Mouse (Mus musculus): ENCODE data around the gene Cdh26. TPM values are rescaled to one million over a fixed set of nuclear protein-coding genes. Genes with fewer than 3 reads are reported as not detected.

Cdh26 gene
- polyA plus RNA-seq (2014; fragmentation: Nextera tagmentation; extraction: Ambion mirVana) = 0.23 and 0.47 TPM in 2 replicates

DNA sequence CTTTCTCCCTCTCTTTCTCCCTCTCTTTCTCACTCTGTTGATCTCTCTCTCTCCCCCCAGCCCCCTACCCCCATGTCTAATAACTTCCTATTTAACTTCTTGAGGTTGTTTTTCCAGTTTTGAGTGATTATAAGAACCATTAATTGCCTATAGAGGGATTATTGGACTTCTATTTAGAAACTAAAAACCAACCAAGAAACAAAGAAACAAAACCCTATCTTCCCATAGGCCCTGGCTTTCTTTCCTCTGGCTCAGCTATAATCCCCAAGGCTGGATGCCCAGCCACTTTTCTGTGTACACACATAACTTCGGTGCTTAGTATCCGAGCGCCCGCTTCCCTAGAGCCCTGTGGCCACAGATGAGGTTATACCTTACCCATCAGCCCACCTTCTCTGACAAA is at the start of gene Cdh26:
Gene Cdh26 (plus strand): TSS at position 301 of the 400 bp plus-strand sequence.
- DNase-seq = no peak
- no peak within 1 kb of the TSS for H3K4me2 ChIP-seq (ENCODE audit: low read length)
- 90% methylated on average over 4 of the region's 4 CpGs for WGBS
- no peak for ATAC-seq (ENCODE audit: low FRiP score, low TSS enrichment)
- H3K4me1 ChIP-seq (ENCODE audit: control insufficient read depth, insufficient read depth, low read length) = 0 out of 2 replicates have a peak, but pooled peaks cover 2% of the 10 kb centered on the region
- H3K27ac ChIP-seq (replicated peaks; ENCODE audit: low read depth, low read length) = no peak within 1 kb of the TSS
- H3K9me3 ChIP-seq (ENCODE audit: control insufficient read depth, low read length) = no peaks in the 10 kb centered on the region
- no peak within 1 kb of the TSS for H3K4me3 ChIP-seq (replicated peaks; ENCODE audit: low read depth, low read length)
- no peaks in the 10 kb centered on the region for H3K27me3 ChIP-seq (ENCODE audit: control insufficient read depth, insufficient read depth, low read length)
- H3K9ac ChIP-seq (replicated peaks; ENCODE audit: low read length) = no peak within 1 kb of the TSS
- no peaks in the 10 kb centered on the region for H3K36me3 ChIP-seq (ENCODE audit: control insufficient read depth, insufficient read depth, low read length)

DNA sequence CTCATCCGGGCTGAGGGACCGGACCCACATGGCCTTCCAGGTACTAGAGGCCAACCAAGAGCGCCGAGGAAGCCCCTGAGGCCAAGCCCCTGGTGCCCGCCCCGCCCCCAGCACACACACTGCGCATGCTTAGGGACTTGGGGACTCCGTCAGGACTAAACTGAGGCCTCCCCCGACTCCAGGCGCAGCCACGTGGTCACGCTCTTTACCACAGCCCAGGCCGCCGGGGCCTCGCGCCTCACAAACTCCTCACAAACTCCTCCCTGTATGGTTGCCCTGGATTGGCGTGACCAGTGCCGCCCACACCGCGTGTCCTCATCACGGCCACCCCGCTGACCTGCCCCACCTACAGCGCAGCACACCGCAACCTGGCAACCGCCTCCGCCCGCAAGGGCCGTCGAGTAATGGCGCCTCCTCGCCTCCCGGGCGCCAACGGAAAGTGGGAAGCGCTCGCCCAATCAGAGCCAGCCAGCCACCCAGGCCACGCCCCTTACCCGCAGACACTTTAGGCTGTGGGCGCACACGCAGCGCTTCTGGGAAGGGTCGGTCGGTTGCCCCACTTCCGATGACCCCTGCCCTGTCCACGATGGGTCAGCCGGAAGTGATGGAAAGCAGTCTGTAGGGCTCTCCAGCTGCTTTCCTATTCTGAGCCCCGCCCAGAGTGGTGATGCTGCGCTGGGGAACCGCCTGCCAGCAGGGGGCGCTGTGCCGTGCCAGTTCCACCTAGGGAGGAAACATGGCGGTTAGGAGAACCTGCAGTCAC is 23.1 kb upstream of the Cdh26 start, which contains the start of gene Sycp2:
Gene Sycp2 (minus strand): TSS at position 633 of the 763 bp plus-strand sequence.
- Histone ChIP-seq H3K4me3 (replicated peaks; ENCODE audit: low read depth, low read length) (no peak within 1 kb of the TSS), H3K4me2 (ENCODE audit: low read length) (no peak within 1 kb of the TSS), H3K27ac (replicated peaks; ENCODE audit: low read depth, low read length) (no peak within 1 kb of the TSS), H3K9ac (replicated peaks; ENCODE audit: low read length) (no peak within 1 kb of the TSS), H3K9me3 (ENCODE audit: control insufficient read depth, low read length) (no peaks in the 10 kb centered on the region), H3K36me3 (ENCODE audit: control insufficient read depth, insufficient read depth, low read length) (no peaks in the 10 kb centered on the region), H3K4me1 (ENCODE audit: control insufficient read depth, insufficient read depth, low read length) (no peaks in the 10 kb centered on the region), H3K27me3 (ENCODE audit: control insufficient read depth, insufficient read depth, low read length) (no peaks in the 10 kb centered on the region)
- ATAC-seq (ENCODE audit: low FRiP score, low TSS enrichment) = peak; percentile 11; the same call in 1 of the 2 replicates
- 83% methylated on average over 52 of the region's 52 CpGs for WGBS
- DNase-seq = no peak

DNA sequence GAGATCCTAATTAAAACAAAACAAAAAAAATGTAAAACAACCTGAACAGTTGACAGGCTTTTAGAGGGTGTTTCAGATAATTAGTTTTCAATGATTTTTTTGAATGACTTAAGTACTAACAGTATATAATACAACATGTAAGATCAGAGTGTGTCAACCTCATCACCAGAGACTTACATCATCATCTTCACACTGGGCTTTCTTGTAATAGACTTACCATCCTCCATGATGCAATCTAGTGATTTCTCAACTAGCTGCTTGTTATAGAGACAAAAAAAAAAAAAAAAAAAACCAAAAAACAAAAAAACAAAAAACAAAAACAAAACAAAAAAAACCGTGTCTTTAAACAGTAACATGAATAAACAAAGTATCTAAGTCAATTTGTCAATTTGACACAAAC is 21.3 kb upstream of the Cdh26 start:
- Histone ChIP-seq H3K27ac (replicated peaks; ENCODE audit: low read depth, low read length) (no peak overlapping the region), H3K27me3 (ENCODE audit: control insufficient read depth, insufficient read depth, low read length) (peaks cover 11% of the 10 kb centered on the region), H3K4me3 (replicated peaks; ENCODE audit: low read depth, low read length) (no peak overlapping the region), H3K36me3 (ENCODE audit: control insufficient read depth, insufficient read depth, low read length) (no peaks in the 10 kb centered on the region), H3K9me3 (ENCODE audit: control insufficient read depth, low read length) (no peaks in the 10 kb centered on the region), H3K4me1 (ENCODE audit: control insufficient read depth, insufficient read depth, low read length) (peaks cover 10% of the 10 kb centered on the region), H3K4me2 (ENCODE audit: low read length) (no peak overlapping the region), H3K9ac (replicated peaks; ENCODE audit: low read length) (no peak overlapping the region)
- no peak for DNase-seq
- no peak for ATAC-seq (ENCODE audit: low FRiP score, low TSS enrichment)
- 75% methylated on average over 1 of the region's 1 CpGs for WGBS

DNA sequence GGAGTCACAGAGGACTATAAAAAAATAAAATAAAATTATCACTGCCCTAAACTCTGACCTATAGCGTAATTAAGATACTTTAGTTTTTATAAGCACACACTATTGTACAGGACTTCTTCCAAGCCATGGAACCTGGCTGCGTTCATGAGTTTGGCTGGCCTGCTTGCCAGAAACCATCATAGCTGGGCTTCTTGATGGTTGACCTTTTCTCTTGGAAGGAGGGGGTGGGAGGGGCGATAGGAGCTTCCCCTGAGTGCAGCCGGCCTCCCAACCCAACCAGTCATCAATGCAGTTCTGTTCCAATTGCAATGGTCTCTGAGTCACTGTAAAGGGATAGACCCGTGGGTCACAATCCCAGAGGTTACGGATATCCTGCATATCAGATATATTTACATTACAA is 20.0 kb upstream of the Cdh26 start:
- H3K36me3 ChIP-seq (ENCODE audit: control insufficient read depth, insufficient read depth, low read length) = no peaks in the 10 kb centered on the region
- H3K27ac ChIP-seq (replicated peaks; ENCODE audit: low read depth, low read length) = no peak overlapping the region
- WGBS = 85% methylated on average over 6 of the region's 6 CpGs
- no peak overlapping the region for H3K4me3 ChIP-seq (replicated peaks; ENCODE audit: low read depth, low read length)
- no peak overlapping the region for H3K4me2 ChIP-seq (ENCODE audit: low read length)
- H3K9me3 ChIP-seq (ENCODE audit: control insufficient read depth, low read length) = no peaks in the 10 kb centered on the region
- ATAC-seq (ENCODE audit: low FRiP score, low TSS enrichment) = no peak
- H3K27me3 ChIP-seq (ENCODE audit: control insufficient read depth, insufficient read depth, low read length) = peaks cover 13% of the 10 kb centered on the region
- no peak overlapping the region for H3K9ac ChIP-seq (replicated peaks; ENCODE audit: low read length)
- H3K4me1 ChIP-seq (ENCODE audit: control insufficient read depth, insufficient read depth, low read length) = peaks cover 11% of the 10 kb centered on the region
- DNase-seq = no peak

DNA sequence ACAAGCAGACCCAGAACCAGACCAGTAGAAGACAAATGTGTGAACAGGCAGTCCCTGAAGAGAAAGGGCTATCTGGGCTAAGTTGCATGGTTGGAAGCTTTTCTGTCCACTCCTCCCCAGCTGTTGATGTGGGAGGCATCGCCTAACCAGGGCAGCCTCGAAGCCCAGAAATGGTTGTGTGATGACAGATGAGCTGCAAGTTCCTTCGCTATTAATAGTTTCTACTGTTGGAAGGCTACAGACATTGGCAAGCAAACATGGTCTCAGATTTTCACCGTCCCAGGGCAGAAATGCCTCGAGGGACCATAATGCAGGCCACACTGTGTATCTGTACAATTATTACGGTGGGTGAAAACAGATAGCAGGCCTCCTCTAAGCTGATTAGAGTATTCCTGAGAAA is 17.7 kb upstream of the Cdh26 start:
- H3K4me2 ChIP-seq (ENCODE audit: low read length) = 0 out of 2 replicates have a peak overlapping the region, but pooled peaks have one; percentile 13
- DNase-seq (no peak), ATAC-seq (ENCODE audit: low FRiP score, low TSS enrichment) (no peak)
- no peaks in the 10 kb centered on the region for H3K36me3 ChIP-seq (ENCODE audit: control insufficient read depth, insufficient read depth, low read length)
- no peak overlapping the region for H3K27ac ChIP-seq (replicated peaks; ENCODE audit: low read depth, low read length)
- no peak overlapping the region for H3K4me3 ChIP-seq (replicated peaks; ENCODE audit: low read depth, low read length)
- 74% methylated on average over 6 of the region's 6 CpGs for WGBS
- H3K9me3 ChIP-seq (ENCODE audit: control insufficient read depth, low read length) = no peaks in the 10 kb centered on the region
- H3K4me1 ChIP-seq (ENCODE audit: control insufficient read depth, insufficient read depth, low read length) = peaks cover 11% of the 10 kb centered on the region
- H3K27me3 ChIP-seq (ENCODE audit: control insufficient read depth, insufficient read depth, low read length) = peaks cover 13% of the 10 kb centered on the region
- no peak overlapping the region for H3K9ac ChIP-seq (replicated peaks; ENCODE audit: low read length)

DNA sequence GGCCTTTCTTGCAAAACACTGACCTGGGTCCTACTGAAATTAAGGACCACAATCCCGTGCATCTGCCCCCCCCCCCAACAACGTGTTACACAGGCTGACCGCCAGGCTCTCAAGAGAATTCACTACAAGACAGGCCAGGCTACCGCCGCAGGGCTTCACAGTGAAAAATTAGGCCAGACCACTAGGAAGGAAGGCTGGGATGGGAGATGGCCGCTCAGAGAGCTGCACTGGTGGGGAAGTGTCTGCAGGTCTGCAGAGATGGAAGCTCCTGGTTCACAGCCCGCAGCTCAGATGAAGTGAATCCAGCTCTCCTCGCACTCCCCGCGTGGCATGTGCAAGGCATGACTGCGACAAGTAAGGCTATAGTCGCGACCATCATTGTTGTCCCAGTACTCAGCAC is 17.2 kb upstream of the Cdh26 start:
- ATAC-seq (ENCODE audit: low FRiP score, low TSS enrichment) = no peak
- Histone ChIP-seq H3K9me3 (ENCODE audit: control insufficient read depth, low read length) (no peaks in the 10 kb centered on the region), H3K9ac (replicated peaks; ENCODE audit: low read length) (no peak overlapping the region), H3K4me2 (ENCODE audit: low read length) (peak overlapping the region; percentile 97), H3K36me3 (ENCODE audit: control insufficient read depth, insufficient read depth, low read length) (no peaks in the 10 kb centered on the region), H3K27ac (replicated peaks; ENCODE audit: low read depth, low read length) (no peak overlapping the region), H3K4me1 (ENCODE audit: control insufficient read depth, insufficient read depth, low read length) (peaks cover 11% of the 10 kb centered on the region), H3K4me3 (replicated peaks; ENCODE audit: low read depth, low read length) (peak overlapping the region; percentile 62), H3K27me3 (ENCODE audit: control insufficient read depth, insufficient read depth, low read length) (peaks cover 13% of the 10 kb centered on the region)
- no peak for DNase-seq
- 61% methylated on average over 13 of the region's 13 CpGs for WGBS

DNA sequence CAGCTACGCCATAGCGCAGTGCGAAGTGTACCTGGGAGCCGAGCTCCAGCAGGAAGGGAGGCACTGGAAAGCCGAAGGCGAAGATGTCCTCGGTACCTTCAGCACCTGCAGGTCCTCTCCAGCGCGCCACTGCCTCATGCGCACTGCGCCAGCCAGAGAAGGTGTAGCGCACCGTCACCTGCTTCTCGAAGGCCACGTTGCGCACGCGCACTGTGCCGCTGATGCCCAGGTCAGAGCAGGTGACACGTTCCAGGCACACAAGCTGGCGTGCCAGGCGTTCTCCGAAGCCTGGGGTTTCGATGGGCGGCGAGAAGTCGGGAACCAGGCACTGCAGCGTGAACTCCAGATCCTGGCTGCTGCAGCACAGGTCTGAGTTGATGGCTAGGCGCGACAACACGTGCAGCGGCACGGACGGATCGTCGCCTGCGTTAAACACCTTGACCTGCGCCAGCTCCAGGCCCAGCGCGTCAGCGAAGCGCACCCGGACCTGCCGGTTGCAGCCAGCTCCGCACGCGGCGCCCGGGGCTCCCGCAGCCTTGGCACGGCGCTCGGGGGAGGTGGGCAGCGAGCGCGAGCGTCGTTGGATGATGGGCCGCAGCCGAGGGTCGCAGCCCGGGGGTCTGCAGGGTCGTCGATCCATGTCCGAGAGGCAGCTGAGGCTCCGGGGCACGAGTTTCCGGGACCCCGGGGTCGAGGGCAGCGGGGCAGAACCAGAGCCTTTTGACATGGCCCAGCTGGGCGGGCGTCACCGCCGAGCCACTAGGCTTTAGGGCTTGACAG is 16.7 kb upstream of the Cdh26 start:
- H3K9me3 ChIP-seq (ENCODE audit: control insufficient read depth, low read length) = no peaks in the 10 kb centered on the region
- peak overlapping the region; percentile 80; the same call in 1 of the 2 replicates for H3K27ac ChIP-seq (replicated peaks; ENCODE audit: low read depth, low read length)
- peak overlapping the region; percentile 62 for H3K4me3 ChIP-seq (replicated peaks; ENCODE audit: low read depth, low read length)
- no peaks in the 10 kb centered on the region for H3K36me3 ChIP-seq (ENCODE audit: control insufficient read depth, insufficient read depth, low read length)
- DNase-seq (peak; percentile 54), ATAC-seq (ENCODE audit: low FRiP score, low TSS enrichment) (peak; percentile 23)
- 16% methylated on average over 75 of the region's 75 CpGs for WGBS
- H3K4me1 ChIP-seq (ENCODE audit: control insufficient read depth, insufficient read depth, low read length) = peaks cover 11% of the 10 kb centered on the region
- H3K9ac ChIP-seq (replicated peaks; ENCODE audit: low read length) = peak overlapping the region; percentile 64
- H3K27me3 ChIP-seq (ENCODE audit: control insufficient read depth, insufficient read depth, low read length) = peaks cover 13% of the 10 kb centered on the region
- H3K4me2 ChIP-seq (ENCODE audit: low read length) = peak overlapping the region; percentile 97

DNA sequence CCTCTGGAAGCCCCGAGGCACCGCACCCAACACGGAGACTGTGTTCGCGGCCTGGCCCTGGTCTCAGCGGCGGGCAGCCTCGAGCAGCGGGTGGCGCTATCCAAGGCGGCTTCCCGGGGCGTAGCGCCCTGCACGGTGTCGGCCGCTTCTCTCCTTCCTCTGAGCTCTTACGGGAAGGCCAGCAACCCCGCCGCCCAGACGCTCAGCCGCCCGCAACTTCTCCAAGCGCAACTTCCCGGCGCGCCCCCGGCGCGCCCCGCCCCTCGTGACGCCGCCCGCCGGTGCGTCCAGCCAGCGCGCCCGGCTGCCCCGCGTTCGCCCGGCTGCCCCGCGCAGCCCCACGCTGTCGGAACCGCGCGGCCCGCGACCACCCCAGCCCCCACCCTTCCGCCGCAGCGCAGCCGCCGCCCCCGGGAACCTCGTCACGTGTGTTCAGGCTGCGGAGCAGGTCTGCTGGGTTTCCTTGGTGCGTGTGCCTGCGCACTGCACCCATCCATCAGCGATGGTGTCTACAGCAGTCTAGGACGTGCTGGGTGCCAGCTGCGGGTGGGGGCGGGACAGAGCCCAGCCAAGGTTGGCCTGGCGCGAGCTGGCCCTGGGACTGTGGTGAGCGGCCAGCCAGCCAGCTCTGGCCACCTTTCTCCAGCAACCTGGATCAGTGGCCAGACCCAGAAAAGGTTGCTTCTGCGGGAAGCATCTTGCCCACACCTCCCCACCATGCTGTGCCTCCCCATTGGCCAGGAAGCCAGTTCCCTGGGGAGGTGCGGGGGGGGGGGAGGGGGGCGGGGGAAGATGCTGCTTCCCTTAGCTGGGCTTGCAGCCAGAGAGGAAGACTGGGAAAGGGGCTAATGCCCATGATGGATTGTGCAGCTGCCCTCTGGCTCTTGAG is 15.8 kb upstream of the Cdh26 start, which contains the start of the genes Ppp1r3d and Fam217b:
Gene Ppp1r3d (minus strand): TSS at position 212 of the 889 bp plus-strand sequence.
Gene Fam217b (plus strand): TSS at position 264 of the 889 bp plus-strand sequence.
- ATAC-seq (ENCODE audit: low FRiP score, low TSS enrichment) = peak; percentile 82
- no peaks in the 10 kb centered on the region for H3K36me3 ChIP-seq (ENCODE audit: control insufficient read depth, insufficient read depth, low read length)
- peaks cover 13% of the 10 kb centered on the region for H3K27me3 ChIP-seq (ENCODE audit: control insufficient read depth, insufficient read depth, low read length)
- peak within 1 kb of the TSS; percentile 97 for H3K4me2 ChIP-seq (ENCODE audit: low read length)
- H3K9me3 ChIP-seq (ENCODE audit: control insufficient read depth, low read length) = no peaks in the 10 kb centered on the region
- peaks cover 11% of the 10 kb centered on the region for H3K4me1 ChIP-seq (ENCODE audit: control insufficient read depth, insufficient read depth, low read length)
- DNase-seq = peak; percentile 79
- H3K4me3 ChIP-seq (replicated peaks; ENCODE audit: low read depth, low read length) = peak within 1 kb of the TSS; percentile 62
- peak within 1 kb of the TSS; percentile 64 for H3K9ac ChIP-seq (replicated peaks; ENCODE audit: low read length)
- under 1% methylated on average over 61 of the region's 74 CpGs for WGBS
- H3K27ac ChIP-seq (replicated peaks; ENCODE audit: low read depth, low read length) = peak within 1 kb of the TSS; percentile 80
